12 mouse cellular contexts compared by ENCODE assay signal in the genomic region with DNA sequence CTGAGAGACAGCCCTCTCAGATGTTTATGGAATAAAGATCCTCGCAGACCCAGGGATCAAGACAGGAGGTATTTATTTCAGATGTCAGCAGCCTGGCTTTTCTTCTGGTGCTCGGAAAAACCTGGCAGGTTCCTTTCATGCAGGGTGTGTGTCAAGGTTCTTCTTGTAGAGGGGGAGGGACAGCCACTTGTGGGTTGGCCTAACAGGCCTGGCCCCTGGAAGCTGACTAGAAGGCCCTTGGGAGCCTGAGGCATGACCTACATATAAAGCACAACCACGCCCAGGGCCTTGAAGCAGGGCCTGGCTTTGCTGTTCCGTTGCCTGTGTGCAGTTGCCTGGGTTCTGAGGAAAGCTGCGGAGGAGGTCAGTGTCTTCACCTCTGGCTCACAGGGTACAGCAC. TPM values are rescaled to one million over a fixed set of nuclear protein-coding genes. Genes with fewer than 3 reads are reported as not detected.
DNase-seq lines count a peak whose midpoint lies in the region; ATAC-seq and TF ChIP-seq lines count a peak whose summit lies in the region.
"Had no signal": no experiment of that assay in that cellular context is flagged by ENCODE, and none has a peak within 500 bp of the region (broad histone marks: within the 10 kb centered on the region; RNA-seq: fewer than 3 reads in every experiment).

No protein-coding gene starts in this region.

- peak overlapping the region; percentile 63 for H3K27ac ChIP-seq in embryonic facial prominence, embryonic 15.5 days (replicated peaks)
- H3K27ac ChIP-seq in limb, embryonic 14.5 days (replicated peaks; ENCODE audit: low read depth, low read length) = no peak overlapping the region
- peak overlapping the region; percentile 48 for H3K27ac ChIP-seq in stomach, embryonic 16.5 days (ENCODE audit: low read length)
- H3K27ac ChIP-seq in kidney, embryonic 16.5 days (ENCODE audit: low read length) = no peak overlapping the region
- H3K27ac ChIP-seq in midbrain, embryonic 16.5 days (ENCODE audit: low read length) = no peak overlapping the region
- H3K27ac ChIP-seq: midbrain, embryonic 12.5 days had no signal

- H3K9ac ChIP-seq in embryonic facial prominence, embryonic 15.5 days = no peak overlapping the region
- H3K9ac ChIP-seq in limb, embryonic 14.5 days (ENCODE audit: low read depth, low read length, severe bottlenecking) = no peak overlapping the region
- H3K9ac ChIP-seq in stomach, embryonic 16.5 days (ENCODE audit: low read length) = peak overlapping the region; percentile 32; the same call in 1 of the 2 replicates
- no peak overlapping the region for H3K9ac ChIP-seq in kidney, embryonic 16.5 days (replicated peaks; ENCODE audit: low read length)
- no peak overlapping the region for H3K9ac ChIP-seq in midbrain, embryonic 16.5 days (ENCODE audit: low read depth, low read length)
- H3K9ac ChIP-seq: midbrain, embryonic 12.5 days had no signal

- TF ChIP-seq POLR2A in lung, adult 2 months (IDR thresholded peaks at IDR 0.05; ENCODE audit: borderline replicate concordance, extremely low read depth, low read depth, low read length) = no peak; the same call in 1 of the 2 replicates
- TF ChIP-seq POLR2A in limb, embryonic 14.5 days (IDR thresholded peaks at IDR 0.05; ENCODE audit: borderline replicate concordance, extremely low read depth, insufficient read depth, insufficient read length) = no peak

- no peaks in the 10 kb centered on the region for H3K36me3 ChIP-seq in embryonic facial prominence, embryonic 15.5 days
- H3K36me3 ChIP-seq in limb, embryonic 14.5 days (ENCODE audit: control insufficient read depth, insufficient read depth, low read length) = no peaks in the 10 kb centered on the region
- no peaks in the 10 kb centered on the region for H3K36me3 ChIP-seq in stomach, embryonic 16.5 days (ENCODE audit: control insufficient read depth, insufficient read depth, low read length)
- H3K36me3 ChIP-seq in kidney, embryonic 16.5 days (ENCODE audit: insufficient read depth, low read length) = no peaks in the 10 kb centered on the region
- no peaks in the 10 kb centered on the region for H3K36me3 ChIP-seq in midbrain, embryonic 16.5 days (ENCODE audit: control insufficient read depth, insufficient read depth, low read length)
- H3K36me3 ChIP-seq: midbrain, embryonic 12.5 days had no signal

- DNase-seq in lung, adult 18-20 months = peak; percentile 56 to 62
- DNase-seq in lung, adult 2 months = no peak
- DNase-seq in limb, embryonic 14.5 days (ENCODE audit: low spot score) = no peak
- no peak for DNase-seq in B cell, adult 2 months
- DNase-seq: right cerebral cortex, postnatal 25 days had no signal

- TF ChIP-seq CTCF in lung, adult 2 months (IDR thresholded peaks at IDR 0.05; ENCODE audit: insufficient read depth, low read length) = no peak

- ATAC-seq in embryonic facial prominence, embryonic 15.5 days (ENCODE audit: insufficient number of reproducible peaks, low FRiP score, low TSS enrichment, low read depth) = no peak
- peak; percentile 23; the same call in 1 of the 2 replicates for ATAC-seq in limb, embryonic 14.5 days (ENCODE audit: low FRiP score, low read depth)
- ATAC-seq in stomach, embryonic 16.5 days (ENCODE audit: insufficient read depth, low FRiP score) = peak; percentile 71; the same call in 1 of the 2 replicates
- ATAC-seq in kidney, embryonic 16.5 days (ENCODE audit: low FRiP score, low TSS enrichment) = no peak
- ATAC-seq in midbrain, embryonic 16.5 days = no peak

- H3K4me3 ChIP-seq in lung, adult 2 months (replicated peaks; ENCODE audit: extremely low read depth, low read depth, low read length) = no peak overlapping the region
- H3K4me3 ChIP-seq in embryonic facial prominence, embryonic 15.5 days (replicated peaks) = no peak overlapping the region
- H3K4me3 ChIP-seq in limb, embryonic 14.5 days (replicated peaks; ENCODE audit: low read length) = no peak overlapping the region
- no peak overlapping the region for H3K4me3 ChIP-seq in stomach, embryonic 16.5 days (replicated peaks; ENCODE audit: low read length)
- no peak overlapping the region for H3K4me3 ChIP-seq in kidney, embryonic 16.5 days (ENCODE audit: low read length)
- H3K4me3 ChIP-seq in midbrain, embryonic 16.5 days (ENCODE audit: low read depth, low read length) = no peak overlapping the region
- H3K4me3 ChIP-seq: erythroblast, embryonic 14.5 days; midbrain, embryonic 12.5 days had no signal

- H3K4me1 ChIP-seq in lung, adult 2 months (ENCODE audit: control insufficient read depth, insufficient read depth, low read length) = no peaks in the 10 kb centered on the region
- peaks cover 34% of the 10 kb centered on the region for H3K4me1 ChIP-seq in embryonic facial prominence, embryonic 15.5 days
- no peaks in the 10 kb centered on the region for H3K4me1 ChIP-seq in limb, embryonic 14.5 days (ENCODE audit: control insufficient read depth, insufficient read depth, low read length)
- H3K4me1 ChIP-seq in stomach, embryonic 16.5 days (ENCODE audit: control insufficient read depth, insufficient read depth, low read length) = peaks cover 20% of the 10 kb centered on the region
- H3K4me1 ChIP-seq in kidney, embryonic 16.5 days (ENCODE audit: insufficient read depth, low read length) = peaks cover 2% of the 10 kb centered on the region; the same call in 1 of the 2 replicates
- H3K4me1 ChIP-seq in midbrain, embryonic 16.5 days (ENCODE audit: control insufficient read depth, insufficient read depth, low read length) = no peaks in the 10 kb centered on the region
- H3K4me1 ChIP-seq: midbrain, embryonic 12.5 days had no signal

- no peaks in the 10 kb centered on the region for H3K9me3 ChIP-seq in embryonic facial prominence, embryonic 15.5 days (replicated peaks)
- no peaks in the 10 kb centered on the region for H3K9me3 ChIP-seq in limb, embryonic 14.5 days (ENCODE audit: control insufficient read depth, low read length)
- no peaks in the 10 kb centered on the region for H3K9me3 ChIP-seq in stomach, embryonic 16.5 days (replicated peaks; ENCODE audit: control insufficient read depth, low read length)
- H3K9me3 ChIP-seq in kidney, embryonic 16.5 days (ENCODE audit: low read length) = no peaks in the 10 kb centered on the region
- no peaks in the 10 kb centered on the region for H3K9me3 ChIP-seq in midbrain, embryonic 16.5 days (replicated peaks; ENCODE audit: control insufficient read depth, low read length, poor library complexity, severe bottlenecking)
- H3K9me3 ChIP-seq: midbrain, embryonic 12.5 days had no signal

- 51% methylated on average over 5 of the region's 5 CpGs for WGBS in lung, adult 2 months
- 33% methylated on average over 5 of the region's 5 CpGs for WGBS in embryonic facial prominence, embryonic 15.5 days
- 37% methylated on average over 5 of the region's 5 CpGs for WGBS in limb, embryonic 14.5 days
- 37% methylated on average over 5 of the region's 5 CpGs for WGBS in stomach, embryonic 16.5 days
- WGBS in kidney, embryonic 16.5 days = 64% methylated on average over 5 of the region's 5 CpGs
- 77% methylated on average over 5 of the region's 5 CpGs for WGBS in midbrain, embryonic 16.5 days

- H3K4me2 ChIP-seq in embryonic facial prominence, embryonic 15.5 days (replicated peaks) = no peak overlapping the region
- H3K4me2 ChIP-seq in limb, embryonic 14.5 days (replicated peaks; ENCODE audit: low read depth, low read length, severe bottlenecking) = no peak overlapping the region
- H3K4me2 ChIP-seq in stomach, embryonic 16.5 days (ENCODE audit: low read depth, low read length) = no peak overlapping the region
- H3K4me2 ChIP-seq in kidney, embryonic 16.5 days (replicated peaks; ENCODE audit: low read depth, low read length) = no peak overlapping the region
- no peak overlapping the region for H3K4me2 ChIP-seq in midbrain, embryonic 16.5 days (ENCODE audit: low read length)
- H3K4me2 ChIP-seq: midbrain, embryonic 12.5 days had no signal

- no peaks in the 10 kb centered on the region; the same call in 1 of the 2 replicates for H3K27me3 ChIP-seq in embryonic facial prominence, embryonic 15.5 days
- H3K27me3 ChIP-seq in limb, embryonic 14.5 days (ENCODE audit: control insufficient read depth, insufficient read depth, low read length) = no peaks in the 10 kb centered on the region
- no peaks in the 10 kb centered on the region for H3K27me3 ChIP-seq in stomach, embryonic 16.5 days (ENCODE audit: control insufficient read depth, insufficient read depth, low read length)
- no peaks in the 10 kb centered on the region for H3K27me3 ChIP-seq in kidney, embryonic 16.5 days (ENCODE audit: insufficient read depth, low read length)
- H3K27me3 ChIP-seq in midbrain, embryonic 16.5 days (ENCODE audit: control insufficient read depth, insufficient read depth, low read depth, low read length) = no peaks in the 10 kb centered on the region

RNA-seq across cellular contexts. Expression of gene Emc8, which starts 16.7 kb away (rescaled TPM):
- polyA plus RNA-seq in lung, adult 2 months (2012; rRNA removed) = 56.8 and 71.2 TPM in 2 replicates
- polyA plus RNA-seq in embryonic facial prominence, embryonic 15.5 days (2015; fragmentation: Nextera tagmentation; extraction: Ambion mirVana) = 220 and 225 TPM in 2 replicates
- polyA plus RNA-seq in limb, embryonic 14.5 days (2012; rRNA removed) = 109 and 160 TPM in 2 replicates
- 238 and 252 TPM in 2 replicates for polyA plus RNA-seq in limb, embryonic 14.5 days (2014; fragmentation: Nextera tagmentation; extraction: Ambion mirVana)
- polyA plus RNA-seq in stomach, embryonic 16.5 days (2015; fragmentation: Nextera tagmentation; extraction: Ambion mirVana) = 215 TPM in 2 replicates
- polyA plus RNA-seq in kidney, embryonic 16.5 days (2015; fragmentation: Nextera tagmentation; extraction: Ambion mirVana) = 253 and 262 TPM in 2 replicates
- polyA plus RNA-seq in midbrain, embryonic 16.5 days (2015; fragmentation: Nextera tagmentation; extraction: Ambion mirVana) = 99.5 and 105 TPM in 2 replicates

RNA-seq across cellular contexts. Expression of gene Cox4i1, which starts 17.1 kb away (rescaled TPM):
- polyA plus RNA-seq in lung, adult 2 months (2012; rRNA removed) = 606 and 728 TPM in 2 replicates
- 1,008 and 1,040 TPM in 2 replicates for polyA plus RNA-seq in embryonic facial prominence, embryonic 15.5 days (2015; fragmentation: Nextera tagmentation; extraction: Ambion mirVana)
- polyA plus RNA-seq in limb, embryonic 14.5 days (2012; rRNA removed) = 736 and 1,017 TPM in 2 replicates
- polyA plus RNA-seq in limb, embryonic 14.5 days (2014; fragmentation: Nextera tagmentation; extraction: Ambion mirVana) = 948 and 964 TPM in 2 replicates
- polyA plus RNA-seq in stomach, embryonic 16.5 days (2015; fragmentation: Nextera tagmentation; extraction: Ambion mirVana) = 1,110 and 1,163 TPM in 2 replicates
- 1,211 and 1,278 TPM in 2 replicates for polyA plus RNA-seq in kidney, embryonic 16.5 days (2015; fragmentation: Nextera tagmentation; extraction: Ambion mirVana)
- polyA plus RNA-seq in midbrain, embryonic 16.5 days (2015; fragmentation: Nextera tagmentation; extraction: Ambion mirVana) = 1,051 and 1,134 TPM in 2 replicates

RNA-seq across cellular contexts. Expression of gene Gm27021, which starts 17.2 kb away (rescaled TPM):
- 0.92 and 1.3 TPM in 2 replicates for polyA plus RNA-seq in lung, adult 2 months (2012; rRNA removed)
- 0.67 and 6.2 TPM in 2 replicates for polyA plus RNA-seq in embryonic facial prominence, embryonic 15.5 days (2015; fragmentation: Nextera tagmentation; extraction: Ambion mirVana)
- 3.4 and 4.3 TPM in 2 replicates for polyA plus RNA-seq in limb, embryonic 14.5 days (2012; rRNA removed)
- 2.2 and 3.0 TPM in 2 replicates for polyA plus RNA-seq in limb, embryonic 14.5 days (2014; fragmentation: Nextera tagmentation; extraction: Ambion mirVana)
- 1.9 and 2.0 TPM in 2 replicates for polyA plus RNA-seq in stomach, embryonic 16.5 days (2015; fragmentation: Nextera tagmentation; extraction: Ambion mirVana)
- polyA plus RNA-seq in kidney, embryonic 16.5 days (2015; fragmentation: Nextera tagmentation; extraction: Ambion mirVana) = 3.4 and 4.2 TPM in 2 replicates
- polyA plus RNA-seq in midbrain, embryonic 16.5 days (2015; fragmentation: Nextera tagmentation; extraction: Ambion mirVana) = 4.7 and 5.6 TPM in 2 replicates
- polyA plus RNA-seq: heart, embryonic 16.5 days had no signal

RNA-seq across cellular contexts. Expression of gene 1190005I06Rik, which starts 37.7 kb away (rescaled TPM):
- polyA plus RNA-seq in lung, adult 2 months (2012; rRNA removed) = 2.4 and 6.2 TPM in 2 replicates
- 8.3 and 10.1 TPM in 2 replicates for polyA plus RNA-seq in embryonic facial prominence, embryonic 15.5 days (2015; fragmentation: Nextera tagmentation; extraction: Ambion mirVana)
- 6.4 and 6.6 TPM in 2 replicates for polyA plus RNA-seq in limb, embryonic 14.5 days (2012; rRNA removed)
- polyA plus RNA-seq in limb, embryonic 14.5 days (2014; fragmentation: Nextera tagmentation; extraction: Ambion mirVana) = 8.3 and 8.7 TPM in 2 replicates
- polyA plus RNA-seq in stomach, embryonic 16.5 days (2015; fragmentation: Nextera tagmentation; extraction: Ambion mirVana) = 3.4 TPM in 2 replicates
- 2.3 and 2.4 TPM in 2 replicates for polyA plus RNA-seq in kidney, embryonic 16.5 days (2015; fragmentation: Nextera tagmentation; extraction: Ambion mirVana)
- 18.2 and 22.2 TPM in 2 replicates for polyA plus RNA-seq in midbrain, embryonic 16.5 days (2015; fragmentation: Nextera tagmentation; extraction: Ambion mirVana)

RNA-seq across cellular contexts. Expression of gene Irf8, which starts 51.1 kb away (rescaled TPM):
- polyA plus RNA-seq in lung, adult 2 months (2012; rRNA removed) = 38.6 and 44.7 TPM in 2 replicates
- polyA plus RNA-seq in embryonic facial prominence, embryonic 15.5 days (2015; fragmentation: Nextera tagmentation; extraction: Ambion mirVana) = 10.0 and 10.2 TPM in 2 replicates
- 2.5 and 4.1 TPM in 2 replicates for polyA plus RNA-seq in limb, embryonic 14.5 days (2012; rRNA removed)
- 4.3 and 4.9 TPM in 2 replicates for polyA plus RNA-seq in limb, embryonic 14.5 days (2014; fragmentation: Nextera tagmentation; extraction: Ambion mirVana)
- 22.3 and 25.4 TPM in 2 replicates for polyA plus RNA-seq in stomach, embryonic 16.5 days (2015; fragmentation: Nextera tagmentation; extraction: Ambion mirVana)
- 10.0 and 10.9 TPM in 2 replicates for polyA plus RNA-seq in kidney, embryonic 16.5 days (2015; fragmentation: Nextera tagmentation; extraction: Ambion mirVana)
- polyA plus RNA-seq in midbrain, embryonic 16.5 days (2015; fragmentation: Nextera tagmentation; extraction: Ambion mirVana) = 3.9 TPM in 2 replicates

Comparison
In these comparisons a context has a peak if more than half of its experiments do, and no peak if none do; other contexts are left out.
1. DNase-seq: peak in lung, adult 18-20 months (2 of 2); none in lung, adult 2 months (single experiment), limb, embryonic 14.5 days (single experiment) and B cell, adult 2 months (0 of 2).
2. ATAC-seq: peak in limb, embryonic 14.5 days (single experiment) and stomach, embryonic 16.5 days (single experiment); none in embryonic facial prominence, embryonic 15.5 days (single experiment), kidney, embryonic 16.5 days (single experiment) and midbrain, embryonic 16.5 days (single experiment).
3. H3K27ac ChIP-seq: peak in embryonic facial prominence, embryonic 15.5 days (single experiment) and stomach, embryonic 16.5 days (single experiment); none in limb, embryonic 14.5 days (single experiment), kidney, embryonic 16.5 days (single experiment) and midbrain, embryonic 16.5 days (single experiment).